Mouse (Mus musculus) C2C12 (cell line): ENCODE results near the gene Slc46a2. TPM values are rescaled to one million over a fixed set of nuclear protein-coding genes. Genes with fewer than 3 reads are reported as not detected.

Experiments used
- H3K27me3 ChIP-seq: one replicate; pipeline ENCODE4 v1.6.1; 2011; ENCODE audit not compliant: control insufficient read depth, insufficient read depth, insufficient read length
- H3K36me3 ChIP-seq: one replicate; pipeline ENCODE4 v1.6.1; 2011; ENCODE audit not compliant: control insufficient read depth, insufficient read depth
- H3K4me3 ChIP-seq: one replicate; pipeline ENCODE4 v1.5.1; 2011; ENCODE audit warnings: mild to moderate bottlenecking, control low read depth; ENCODE audit not compliant: poor library complexity, insufficient read depth, severe bottlenecking
- H3K79me2 ChIP-seq: one replicate; pipeline ENCODE4 v1.6.1; 2011; ENCODE audit not compliant: control insufficient read depth, insufficient read depth
- H3K79me3 ChIP-seq: one replicate; pipeline ENCODE4 v1.6.1; 2011; ENCODE audit warnings: low read depth, control low read depth
- H3ac ChIP-seq: one replicate; pipeline ENCODE3; 2011; ENCODE audit warnings: low read depth; ENCODE audit not compliant: control insufficient read depth, insufficient read length
- CEBPB ChIP-seq: IDR thresholded peaks from one replicate; pipeline ENCODE4 v1.6.1; 2011; ENCODE audit warnings: low read depth, mild to moderate bottlenecking, control low read depth, moderate library complexity
- CTCF ChIP-seq: IDR thresholded peaks from one replicate; pipeline ENCODE4 v1.5.1; 2011; ENCODE audit not compliant: control insufficient read depth, insufficient read depth, insufficient read length
- FOSL1 ChIP-seq: IDR thresholded peaks from one replicate; pipeline ENCODE4 v1.8.0; 2011; ENCODE audit warnings: mild to moderate bottlenecking, low read length; ENCODE audit not compliant: poor library complexity, insufficient read depth, severe bottlenecking
- MAX ChIP-seq: IDR thresholded peaks from one replicate; pipeline ENCODE4 v1.6.1; 2011; ENCODE audit warnings: mild to moderate bottlenecking, control low read depth
- MYOD1 ChIP-seq: IDR thresholded peaks from one replicate; pipeline ENCODE4 v1.6.1; 2011; ENCODE audit warnings: low read depth; ENCODE audit not compliant: control insufficient read depth, insufficient read length
- MYOG ChIP-seq: IDR thresholded peaks from one replicate; pipeline ENCODE4 v1.6.1; 2011; ENCODE audit not compliant: control insufficient read depth, insufficient read length; ENCODE audit errors: extremely low read depth
- USF1 ChIP-seq: IDR thresholded peaks from one replicate; pipeline ENCODE4 v1.6.1; 2011; ENCODE audit warnings: low read depth, mild to moderate bottlenecking, control low read depth, moderate library complexity
- polyA plus RNA-seq: library from polyadenylated mRNA; unstranded; fragments of >200 nt; fragmentation: generic; extraction: Trizol; gene quantifications from one replicate; pipeline ENCODE4 v1.2.1, GENCODE M21; 2012; ENCODE audit warnings: missing spikeins

The Slc46a2 gene
- polyA plus RNA-seq, 1 experiment: not detected

- H3K79me3 ChIP-seq: no peaks in the 10 kb centered on the region
- no peaks in the 10 kb centered on the region for H3K36me3 ChIP-seq
- TF ChIP-seq CTCF: no peak
- TF ChIP-seq CEBPB: no peak
- TF ChIP-seq FOSL1: no peak
- TF ChIP-seq USF1: no peak
- TF ChIP-seq MAX: no peak
- no peak for TF ChIP-seq MYOG
- no peak for TF ChIP-seq MYOD1
- H3ac ChIP-seq: no peak overlapping the region
- H3K4me3 ChIP-seq: no peak overlapping the region
- H3K79me2 ChIP-seq: no peaks in the 10 kb centered on the region
- H3K27me3 ChIP-seq: no peaks in the 10 kb centered on the region
Observed at GRCm38 (mm10) chr4:59869488-59870057, 45.3 kb downstream of the Slc46a2 start.

DNA sequence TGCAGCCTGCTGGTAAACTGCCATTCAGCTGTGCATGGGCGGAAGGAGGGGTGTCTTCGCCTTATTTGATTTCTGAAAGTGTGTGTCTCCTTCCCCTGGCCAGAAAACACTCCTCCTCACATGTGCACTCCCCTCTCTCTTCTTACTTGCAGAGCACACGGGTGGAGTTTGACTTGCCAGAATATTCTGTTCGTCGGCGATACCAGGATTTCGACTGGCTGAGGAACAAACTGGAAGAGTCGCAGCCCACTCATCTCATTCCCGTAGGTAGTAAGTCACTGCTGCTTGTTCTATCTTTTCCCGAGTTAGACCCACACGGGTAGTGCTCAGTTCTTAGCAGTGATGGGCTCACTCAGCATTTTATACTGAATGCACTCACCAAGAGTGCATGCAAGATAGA lies 46.8 kb downstream of the Slc46a2 start:
- TF ChIP-seq CTCF: no peak
- no peak for TF ChIP-seq FOSL1
- no peak for TF ChIP-seq MYOG
- no peak for TF ChIP-seq MYOD1
- TF ChIP-seq MAX: no peak
- no peak for TF ChIP-seq USF1
- Histone ChIP-seq H3K27me3 (no peaks in the 10 kb centered on the region), H3K36me3 (no peaks in the 10 kb centered on the region), H3K79me2 (no peaks in the 10 kb centered on the region), H3K4me3 (no peak overlapping the region), H3K79me3 (no peaks in the 10 kb centered on the region), H3ac (no peak overlapping the region)

GRCm38 (mm10) chr4:59863869-59864268 lies 51.0 kb downstream of the Slc46a2 start:
- no peak overlapping the region for H3ac ChIP-seq
- H3K79me3 ChIP-seq: no peaks in the 10 kb centered on the region
- no peaks in the 10 kb centered on the region for H3K27me3 ChIP-seq
- TF ChIP-seq MYOG: no peak
- TF ChIP-seq MAX: no peak
- TF ChIP-seq MYOD1: no peak
- TF ChIP-seq CTCF: no peak
- no peak for TF ChIP-seq USF1
- no peak for TF ChIP-seq FOSL1
- TF ChIP-seq CEBPB: no peak
- H3K4me3 ChIP-seq: no peak overlapping the region
- H3K36me3 ChIP-seq: no peaks in the 10 kb centered on the region
- H3K79me2 ChIP-seq: no peaks in the 10 kb centered on the region

DNA sequence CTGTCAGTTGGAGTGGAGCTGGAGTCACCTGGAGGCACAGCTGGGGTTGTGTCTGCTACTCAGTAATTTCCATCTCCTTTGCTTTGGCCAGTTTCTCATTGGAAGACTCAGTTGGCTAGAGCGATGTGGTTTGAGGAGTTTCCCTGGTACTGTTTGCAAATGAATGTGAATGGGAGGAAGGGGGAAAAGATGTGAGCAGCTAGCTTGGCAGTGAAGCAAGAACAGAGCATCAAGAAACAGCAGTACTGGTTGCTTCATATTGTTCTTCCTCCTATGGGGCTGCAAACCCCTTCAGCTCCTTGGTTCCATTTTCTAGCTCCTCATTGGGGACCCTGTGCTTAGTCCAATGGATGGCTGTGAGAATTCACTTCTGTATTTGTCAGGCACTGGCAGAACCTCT lies 52.5 kb downstream of the Slc46a2 start:
- no peaks in the 10 kb centered on the region for H3K79me3 ChIP-seq
- no peak overlapping the region for H3ac ChIP-seq
- H3K4me3 ChIP-seq: no peak overlapping the region
- no peaks in the 10 kb centered on the region for H3K36me3 ChIP-seq
- H3K79me2 ChIP-seq: no peaks in the 10 kb centered on the region
- no peaks in the 10 kb centered on the region for H3K27me3 ChIP-seq
- TF ChIP-seq MYOD1 (no peak), FOSL1 (no peak), MYOG (no peak), USF1 (no peak), CEBPB (no peak), CTCF (no peak), MAX (no peak)

- no peaks in the 10 kb centered on the region for H3K36me3 ChIP-seq
- H3K79me2 ChIP-seq: no peaks in the 10 kb centered on the region
- TF ChIP-seq MAX (no peak), CEBPB (no peak), FOSL1 (no peak), MYOD1 (no peak), USF1 (no peak), CTCF (no peak), MYOG (no peak)
- H3K79me3 ChIP-seq: no peaks in the 10 kb centered on the region
- no peaks in the 10 kb centered on the region for H3K27me3 ChIP-seq
- no peak overlapping the region for H3ac ChIP-seq
- H3K4me3 ChIP-seq: no peak overlapping the region
Observed at GRCm38 (mm10) chr4:59861871-59862270, 53.0 kb downstream of the Slc46a2 start.

- H3K36me3 ChIP-seq: no peaks in the 10 kb centered on the region
- H3K79me3 ChIP-seq: no peaks in the 10 kb centered on the region
- H3K27me3 ChIP-seq: no peaks in the 10 kb centered on the region
- no peak overlapping the region for H3K4me3 ChIP-seq
- no peak overlapping the region for H3ac ChIP-seq
- no peak for TF ChIP-seq CTCF
- TF ChIP-seq MYOD1: no peak
- no peak for TF ChIP-seq USF1
- TF ChIP-seq MAX: no peak
- TF ChIP-seq CEBPB: no peak
- TF ChIP-seq MYOG: no peak
- no peak for TF ChIP-seq FOSL1
- H3K79me2 ChIP-seq: no peaks in the 10 kb centered on the region
Observed at GRCm38 (mm10) chr4:59860431-59860830, 54.4 kb downstream of the Slc46a2 start.
